Mouse (Mus musculus): ENCODE measurements at regions not wholly inside any gene's neighbourhood (a gene's known extent, or its start where the extent isn't known, plus 50 kb on each side); places are given as distances from the start of the nearest gene placed in this dataset.
A peak's percentile ranks its signal among the peaks of the same experiment; 100 is the strongest.

- peak; percentile 21 for DNase-seq (ENCODE audit: low read depth)
These were observed 1700.9 kb upstream of the Sel1l start for GRCm38 (mm10) chr12:93549900-93550299.

GRCm38 (mm10) chr12:93523465-93523864 is 1674.5 kb upstream of the Sel1l start:
- no peak for DNase-seq (ENCODE audit: low read depth)

- DNase-seq (ENCODE audit: low read depth), result no peak
These were observed 1637.4 kb upstream of the Sel1l start for GRCm38 (mm10) chr12:93486381-93486780.

GRCm38 (mm10) chr12:93462106-93462505 is 1613.1 kb upstream of the Sel1l start:
- DNase-seq (ENCODE audit: low read depth), result no peak

GRCm38 (mm10) chr12:93449436-93449835 is 1600.5 kb upstream of the Sel1l start:
- no peak for DNase-seq (ENCODE audit: low read depth)

GRCm38 (mm10) chr12:93429218-93429617 is 1580.3 kb upstream of the Sel1l start:
- no peak for DNase-seq (ENCODE audit: low read depth)

GRCm38 (mm10) chr12:93427988-93428387 is 1579.0 kb upstream of the Sel1l start:
- no peak for DNase-seq (ENCODE audit: low read depth)

GRCm38 (mm10) chr12:93416381-93416780 is 1567.4 kb upstream of the Sel1l start:
- no peak for DNase-seq (ENCODE audit: low read depth)

GRCm38 (mm10) chr12:93415791-93416190 is 1566.8 kb upstream of the Sel1l start:
- no peak for DNase-seq (ENCODE audit: low read depth)

- DNase-seq (ENCODE audit: low read depth), result no peak
These were observed 1536.6 kb upstream of the Sel1l start for GRCm38 (mm10) chr12:93385578-93385977.

- no peak for DNase-seq (ENCODE audit: low read depth)
These were observed 1494.0 kb upstream of the Sel1l start for GRCm38 (mm10) chr12:93342933-93343332.

- no peak for DNase-seq (ENCODE audit: low read depth)
These were observed 1493.6 kb upstream of the Sel1l start for GRCm38 (mm10) chr12:93342525-93342924.

GRCm38 (mm10) chr12:93335520-93335919 is 1486.6 kb upstream of the Sel1l start:
- no peak for DNase-seq (ENCODE audit: low read depth)

- DNase-seq (ENCODE audit: low read depth), result no peak
These were observed 1463.3 kb upstream of the Sel1l start for GRCm38 (mm10) chr12:93312214-93312613.

GRCm38 (mm10) chr12:93281816-93282215 is 1432.9 kb upstream of the Sel1l start:
- DNase-seq (ENCODE audit: low read depth), result no peak

- no peak for DNase-seq (ENCODE audit: low read depth)
These were observed 1424.7 kb upstream of the Sel1l start for GRCm38 (mm10) chr12:93273652-93274051.

GRCm38 (mm10) chr12:93230237-93230636 is 1381.3 kb upstream of the Sel1l start:
- peak; percentile 3 for DNase-seq (ENCODE audit: low read depth)

GRCm38 (mm10) chr12:93226826-93227225 is 1377.9 kb upstream of the Sel1l start:
- peak; percentile 17 for DNase-seq (ENCODE audit: low read depth)

GRCm38 (mm10) chr12:93221179-93221922 is 1372.4 kb upstream of the Sel1l start:
- DNase-seq (ENCODE audit: low read depth), result no peak

- no peak for DNase-seq (ENCODE audit: low read depth)
These were observed 1358.6 kb upstream of the Sel1l start for GRCm38 (mm10) chr12:93207596-93207995.

- DNase-seq (ENCODE audit: low read depth), result no peak
These were observed 1340.0 kb upstream of the Sel1l start for GRCm38 (mm10) chr12:93188940-93189339.

GRCm38 (mm10) chr12:93173744-93174143 is 1324.8 kb upstream of the Sel1l start:
- no peak for DNase-seq (ENCODE audit: low read depth)

- no peak for DNase-seq (ENCODE audit: low read depth)
These were observed 1311.3 kb upstream of the Sel1l start for GRCm38 (mm10) chr12:93160252-93160651.

- peak; percentile 64 for DNase-seq (ENCODE audit: low read depth)
These were observed 1303.8 kb upstream of the Sel1l start for GRCm38 (mm10) chr12:93152618-93153245.
